Mouse (Mus musculus): ENCODE measurements around the gene Slc11a2.
"Not testable (repeated sequence)": the region's sequence is repeated elsewhere in the genome, so short reads cannot be mapped to it uniquely, and the experiment has no call there.

Gene Slc11a2

GRCm38 (mm10) chr15:100402798-100403197 lies 22.1 kb downstream of the Slc11a2 start:
- DNase-seq (ENCODE audit: low spot score): no peak

DNA sequence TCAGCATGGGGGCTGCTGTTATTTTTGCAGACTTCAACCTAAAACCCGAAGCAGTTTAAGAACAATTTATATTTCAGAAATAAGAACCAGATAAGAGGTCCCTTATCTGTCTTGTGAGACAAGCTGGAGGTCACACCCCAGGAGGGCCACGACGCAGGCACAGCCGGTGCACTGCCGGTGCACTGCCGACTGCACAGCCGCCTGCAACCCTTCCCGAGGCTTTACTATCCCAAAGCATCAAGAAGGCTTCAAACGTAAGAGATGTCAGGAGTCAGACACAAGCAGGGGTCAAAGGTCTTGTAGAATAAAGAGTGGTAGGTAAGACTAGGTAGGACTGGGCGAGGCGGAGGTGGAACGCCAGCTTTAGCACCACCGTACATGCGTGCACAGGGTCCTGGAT lies 22.5 kb downstream of the Slc11a2 start:
- no peak for DNase-seq (ENCODE audit: low spot score)

GRCm38 (mm10) chr15:100401811-100402210 lies 23.1 kb downstream of the Slc11a2 start:
- no peak for DNase-seq (ENCODE audit: low spot score)

- no peak for DNase-seq (ENCODE audit: low spot score)
Measured at GRCm38 (mm10) chr15:100400592-100401250, 24.2 kb downstream of the Slc11a2 start.

GRCm38 (mm10) chr15:100395561-100395960 lies 29.3 kb downstream of the Slc11a2 start:
- no peak for DNase-seq (ENCODE audit: low spot score)

DNA sequence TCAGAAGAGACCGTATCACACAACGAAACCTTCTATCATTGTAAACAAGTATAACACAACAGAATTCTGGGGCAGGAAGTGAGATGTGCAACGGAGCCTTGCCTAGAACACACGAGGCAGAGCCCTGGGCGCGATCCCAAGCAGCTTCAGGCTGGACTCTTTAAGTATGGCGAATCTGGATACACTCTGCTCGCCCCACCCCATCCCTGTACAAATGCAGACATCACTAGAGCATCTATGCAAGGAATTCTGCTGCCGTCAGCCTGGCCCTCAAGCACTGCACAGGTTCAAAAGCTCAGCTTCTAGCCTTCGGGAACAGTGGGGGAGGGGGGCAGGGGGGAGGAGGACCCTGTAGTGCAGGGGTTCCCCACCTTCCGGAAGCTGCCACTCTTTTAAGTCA lies 31.9 kb downstream of the Slc11a2 start:
- DNase-seq (ENCODE audit: low spot score): no peak

DNA sequence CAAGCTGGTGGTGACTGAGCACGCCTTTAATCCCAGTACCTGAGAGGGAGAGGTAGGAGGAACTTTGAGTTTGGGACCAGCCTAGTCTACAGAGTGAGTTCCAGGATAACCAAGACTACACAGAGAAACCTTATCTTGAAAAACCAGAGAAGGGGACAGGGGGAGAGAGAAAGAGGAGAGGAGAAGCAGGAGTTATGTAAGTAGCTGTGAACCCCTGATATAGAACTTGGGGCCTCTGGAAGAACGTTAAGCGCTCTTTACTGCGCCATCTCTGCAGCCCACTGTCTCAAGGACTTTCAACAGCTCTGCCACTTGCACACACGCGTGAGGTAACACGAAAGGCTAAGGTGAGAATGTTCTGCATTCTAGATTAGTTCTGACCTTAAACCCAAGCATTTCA lies 33.3 kb downstream of the Slc11a2 start:
- no peak for DNase-seq (ENCODE audit: low spot score)

GRCm38 (mm10) chr15:100391066-100391465 lies 33.8 kb downstream of the Slc11a2 start:
- no peak for DNase-seq (ENCODE audit: low spot score)

DNA sequence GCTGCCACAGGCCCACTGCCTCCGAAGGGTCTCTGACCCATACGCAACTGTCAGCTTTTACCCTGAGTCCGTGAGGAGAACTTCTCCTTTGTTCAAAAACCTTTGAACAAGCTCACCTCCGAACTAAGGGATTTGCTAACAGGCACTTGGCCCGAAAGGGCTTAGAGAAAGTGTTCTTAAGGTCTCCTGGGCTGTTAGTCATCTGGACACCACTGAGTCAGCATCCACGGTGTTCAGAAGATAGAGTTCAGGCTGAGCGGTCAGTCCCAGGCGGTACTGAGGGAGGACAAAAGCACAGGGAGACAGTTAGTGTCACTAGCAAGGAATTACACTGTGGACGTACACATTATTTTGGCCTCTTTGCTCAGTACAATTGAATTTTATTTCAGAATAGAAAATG lies 36.0 kb downstream of the Slc11a2 start:
- no peak for DNase-seq (ENCODE audit: low spot score)

DNA sequence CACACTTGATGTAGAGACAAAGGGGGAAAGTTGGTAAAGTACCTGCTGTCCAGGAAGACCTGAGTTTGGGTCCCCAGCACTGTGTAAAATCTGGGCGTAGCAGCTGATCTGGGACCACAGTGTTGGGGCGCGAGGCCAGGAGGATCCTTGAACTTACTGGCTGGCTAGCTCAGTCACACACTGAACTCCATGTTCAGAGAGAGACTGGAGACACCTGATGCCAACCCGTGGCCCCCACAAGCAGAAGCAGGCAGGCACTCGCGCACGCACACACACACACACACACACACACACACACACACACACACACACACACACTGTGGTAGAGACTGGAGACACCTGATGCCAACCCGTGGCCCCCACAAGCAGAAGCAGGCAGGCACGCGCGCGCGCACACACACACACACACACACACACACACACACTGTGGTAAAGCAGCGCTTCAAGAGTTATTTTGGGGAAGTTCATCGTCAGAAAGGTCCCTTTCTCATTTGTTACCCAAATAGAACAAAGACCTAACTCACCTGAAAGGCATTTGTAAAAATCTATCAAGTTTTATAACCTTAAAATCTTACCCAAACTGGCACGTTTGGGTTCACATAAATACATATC lies 36.5 kb downstream of the Slc11a2 start:
- DNase-seq (ENCODE audit: low spot score): no peak

GRCm38 (mm10) chr15:100387544-100388223 lies 37.2 kb downstream of the Slc11a2 start:
- no peak for DNase-seq (ENCODE audit: low spot score)

DNA sequence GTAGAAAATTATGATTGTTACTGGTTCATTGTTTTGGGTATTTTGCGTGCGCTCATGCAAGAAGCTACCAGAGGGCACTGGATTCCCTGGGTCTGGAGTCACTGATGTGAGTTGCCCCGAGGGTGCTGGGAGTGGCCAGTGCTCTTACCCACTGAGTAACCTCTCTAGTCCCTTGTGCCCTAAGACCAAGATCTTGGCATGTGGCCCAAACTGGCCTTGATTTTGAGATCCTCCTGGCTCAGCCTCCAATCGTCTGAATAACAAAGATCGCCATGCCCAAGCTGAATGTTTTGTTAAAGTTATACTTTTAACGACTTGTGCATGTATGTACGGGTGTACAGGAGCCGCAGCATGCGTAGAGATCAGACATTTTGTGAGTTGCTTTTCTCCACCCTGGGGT lies 39.2 kb downstream of the Slc11a2 start:
- no peak for DNase-seq (ENCODE audit: low spot score)

- DNase-seq (ENCODE audit: low spot score): no peak
Measured at GRCm38 (mm10) chr15:100380104-100380503, 44.8 kb downstream of the Slc11a2 start.

- no peak for DNase-seq (ENCODE audit: low spot score)
Measured at GRCm38 (mm10) chr15:100379658-100380057, 45.2 kb downstream of the Slc11a2 start.

DNA sequence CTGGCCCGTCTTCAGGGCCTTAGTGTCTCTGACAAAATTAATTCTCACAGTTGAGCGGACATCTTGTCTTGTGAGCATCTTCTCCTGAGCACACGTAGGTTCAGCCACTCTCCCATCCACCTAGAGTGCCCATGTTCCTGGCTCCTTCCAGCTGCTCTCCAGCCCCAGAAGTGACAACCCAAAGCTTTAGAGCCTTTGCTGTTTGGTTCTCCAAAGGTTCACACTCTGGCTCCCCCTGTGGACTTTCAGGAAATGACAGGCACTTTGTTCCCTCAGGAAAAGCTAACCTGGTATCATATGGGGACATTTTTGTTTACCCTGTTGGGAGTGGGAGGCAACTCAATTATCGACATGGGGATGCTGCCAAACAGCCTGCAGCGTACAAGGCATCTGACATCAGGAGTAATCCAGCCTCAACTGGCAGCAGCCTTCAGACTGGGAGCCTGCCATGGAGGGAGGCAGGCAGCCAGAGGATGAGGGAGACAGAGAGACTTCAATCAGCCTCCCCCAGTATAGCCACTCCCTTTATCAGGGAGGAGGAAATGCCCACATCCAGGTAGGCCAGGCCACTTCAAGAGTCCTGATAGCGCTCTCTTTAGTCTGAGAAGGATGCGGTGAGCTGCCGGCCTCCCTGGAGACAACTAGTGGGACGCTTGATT lies 46.9 kb downstream of the Slc11a2 start:
- DNase-seq (ENCODE audit: low spot score): not testable (repeated sequence)

DNA sequence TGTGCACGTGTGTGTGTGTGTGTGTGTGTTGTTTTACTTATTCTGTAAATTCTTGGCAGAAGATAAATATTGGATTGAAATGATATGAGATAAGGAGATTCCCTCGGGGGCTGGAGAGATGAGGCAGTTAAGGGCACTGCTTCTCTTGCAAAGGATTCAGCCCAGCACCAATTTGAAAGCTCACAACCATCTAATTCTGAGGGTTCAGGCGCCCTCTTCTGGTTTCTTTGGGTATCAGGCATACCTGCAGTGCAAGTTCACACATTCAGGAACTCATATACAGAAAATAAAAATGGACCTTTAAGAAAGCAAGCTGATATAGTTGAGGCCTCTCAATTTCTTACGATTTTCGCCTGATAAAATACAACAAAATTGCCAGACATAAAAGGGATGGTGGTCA lies 49.8 kb downstream of the Slc11a2 start:
- DNase-seq (ENCODE audit: low spot score): no peak

DNA sequence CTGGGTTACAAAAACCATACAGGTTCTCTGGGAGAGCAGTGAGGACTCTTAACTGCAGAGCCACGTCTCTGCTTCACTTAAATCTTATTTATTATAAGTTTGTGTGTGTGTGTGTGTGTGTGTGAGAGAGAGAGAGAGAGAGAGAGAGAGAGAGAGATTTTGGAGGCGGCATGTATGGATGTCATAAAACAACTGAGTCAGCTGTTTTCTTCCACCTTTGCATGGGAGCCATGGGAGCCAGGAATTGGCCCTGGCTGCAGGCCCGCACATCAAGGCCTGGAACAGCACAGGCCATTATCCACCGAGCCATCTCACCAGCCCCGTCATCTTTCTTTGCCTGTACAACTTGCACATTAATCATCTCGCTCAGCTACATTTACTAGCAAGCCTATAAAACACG lies 57.8 kb downstream of the Slc11a2 start:
- DNase-seq (ENCODE audit: low spot score): no peak

- not testable (repeated sequence) for DNase-seq (ENCODE audit: low spot score)
Measured at GRCm38 (mm10) chr15:100365967-100366366, 58.9 kb downstream of the Slc11a2 start.

DNA sequence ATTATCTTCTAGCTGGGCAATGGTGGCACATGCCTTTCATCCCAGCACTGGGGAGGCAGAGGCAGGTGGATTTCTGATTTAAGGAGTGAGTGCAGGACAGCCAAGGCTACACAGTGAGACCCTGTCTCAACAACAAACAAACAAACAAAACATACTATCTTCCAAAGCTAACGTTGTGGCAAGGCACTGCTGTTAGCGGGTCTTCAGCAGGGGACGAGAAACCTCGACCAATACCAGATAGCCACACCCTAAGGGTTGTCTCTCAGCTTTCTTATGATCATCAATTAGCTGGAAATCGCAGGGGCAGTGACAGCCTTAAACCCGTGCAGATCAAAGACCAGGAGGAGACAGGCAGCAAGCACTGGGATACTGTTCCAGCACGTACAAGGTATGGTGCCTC lies 60.6 kb downstream of the Slc11a2 start, which contains the start of gene Higd1c:
TSS of gene Higd1c (plus strand) at position 301 of the 400 bp plus-strand sequence.
- DNase-seq (ENCODE audit: low spot score): no peak

GRCm38 (mm10) chr15:100355876-100356275 lies 69.0 kb downstream of the Slc11a2 start:
- no peak for DNase-seq (ENCODE audit: low spot score)

- not testable (repeated sequence) for DNase-seq (ENCODE audit: low spot score)
Measured at GRCm38 (mm10) chr15:100353399-100353798, 71.5 kb downstream of the Slc11a2 start.

DNA sequence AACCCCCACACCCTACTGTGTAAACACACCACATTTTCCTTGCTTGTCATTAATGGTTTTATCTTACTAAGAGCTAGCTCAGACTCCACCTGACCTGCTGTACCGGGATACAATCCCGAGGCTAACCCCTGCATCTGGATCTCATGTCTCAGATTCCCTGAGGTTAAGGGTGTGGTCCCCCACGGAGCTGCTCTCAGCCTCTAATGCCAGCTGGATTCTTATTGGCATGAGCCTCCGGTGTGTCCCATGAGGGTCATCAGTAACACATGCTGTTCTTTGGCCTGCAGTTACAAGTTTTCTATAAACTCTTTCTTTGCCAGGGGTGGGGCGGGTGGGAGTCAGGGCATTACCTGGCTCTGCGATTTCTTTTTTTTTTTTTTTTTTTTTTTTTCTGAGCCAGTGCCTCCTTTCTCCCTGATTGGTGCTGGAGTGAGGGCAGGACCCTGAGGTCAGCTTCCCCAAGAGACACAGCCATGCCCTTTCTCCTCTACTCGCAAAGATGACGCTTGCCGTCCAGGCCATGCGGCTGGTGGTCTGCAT lies 72.1 kb downstream of the Slc11a2 start, which contains the start of the genes Methig1 and Mettl7a2:
TSS of gene Methig1 (plus strand) at position 439 of the 540 bp plus-strand sequence.
TSS of gene Mettl7a2 (plus strand) at position 490 of the 540 bp plus-strand sequence.
- no peak for DNase-seq (ENCODE audit: low spot score)
